Mouse (Mus musculus) spleen, adult 2 months (tissue): Measurements from ENCODE around the gene Egf. TPM values are rescaled to one million over a fixed set of nuclear protein-coding genes. Genes with fewer than 3 reads are reported as not detected.

ENCODE experiments used
- DNase-seq, 2 experiments: peaks; one replicate each; pipeline versions ENCODE4 v3.0.0 to v3.0.0-alpha.2; 2012 to 2021; ENCODE audit warnings: low spot score in 2 of 2, low read depth in 1 of 2
- H3K27ac ChIP-seq: fragments of 200-500 bp; 2 replicates; pipeline ENCODE4 v1.5.1; 2012; ENCODE audit warnings: low read length, inconsistent platforms; ENCODE audit not compliant: insufficient read depth
- H3K27me3 ChIP-seq: fragments of 200-500 bp; 2 replicates; pipeline ENCODE4 v1.6.1; 2012; ENCODE audit warnings: mild to moderate bottlenecking, moderate library complexity, low read length, inconsistent platforms; ENCODE audit not compliant: control insufficient read depth, insufficient read depth
- H3K36me3 ChIP-seq: fragments of 200-500 bp; 2 replicates; pipeline ENCODE4 v1.6.1; 2012; ENCODE audit warnings: mild to moderate bottlenecking, low read length, inconsistent platforms; ENCODE audit not compliant: control insufficient read depth, insufficient read depth
- H3K4me1 ChIP-seq: fragments of 200-500 bp; 2 replicates; pipeline ENCODE4 v1.6.1; 2011; ENCODE audit warnings: inconsistent platforms; ENCODE audit not compliant: control insufficient read depth, insufficient read depth, insufficient read length
- H3K4me3 ChIP-seq: fragments of 200-500 bp; 2 replicates; pipeline ENCODE4 v1.5.1; 2011; ENCODE audit warnings: mild to moderate bottlenecking, inconsistent platforms; ENCODE audit not compliant: insufficient read depth, insufficient read length; ENCODE audit errors: extremely low read depth
- CTCF ChIP-seq: fragments of 200-500 bp; IDR thresholded peaks from 2 replicates; pipeline ENCODE4 v1.5.1; 2011; ENCODE audit warnings: mild to moderate bottlenecking, inconsistent platforms; ENCODE audit not compliant: insufficient read depth, insufficient read length, insufficient replicate concordance; ENCODE audit errors: extremely low read depth
- POLR2A ChIP-seq: fragments of 200-500 bp; IDR thresholded peaks from 2 replicates; pipeline ENCODE4 v1.6.1; 2011; ENCODE audit warnings: low read depth, low read length, inconsistent platforms
- WGBS: fragments of 180-500 bp; shearing (Covaris S2); methylation state at CpG from one replicate; pipeline ENCODE4 v1.1.7; 2018; 5-methylcytosine and 5-hydroxymethylcytosine counted together
- polyA plus RNA-seq: library from polyadenylated mRNA; depleted of rRNA; stranded (reverse); fragments of >200 nt; gene quantifications from 2 replicates; pipeline ENCODE4 v1.2.3, GENCODE M21; 2012; rRNA removed

Gene Egf
- 2.5 and 3.6 TPM in 2 replicates for polyA plus RNA-seq

GRCm38 (mm10) chr3:129754650-129755604 is at the start of gene Egf:
Gene Egf (minus strand): TSS chr3:129755316.
- Histone ChIP-seq H3K27ac (no peak within 1 kb of the TSS), H3K4me3 (no peak within 1 kb of the TSS), H3K4me1 (no peaks in the 10 kb centered on the region), H3K27me3 (peaks cover 3% of the 10 kb centered on the region; the same call in 1 of the 2 replicates), H3K36me3 (no peaks in the 10 kb centered on the region)
- no peak for DNase-seq
- TF ChIP-seq POLR2A (no peak), CTCF (no peak)
- WGBS, result 16% methylated on average over 20 of the region's 20 CpGs

GRCm38 (mm10) chr3:129803765-129804164 is 48.6 kb upstream of the Egf start, which contains the start of gene Lrit3:
Gene Lrit3 (minus strand): TSS chr3:129804030.
- Histone ChIP-seq H3K36me3 (no peaks in the 10 kb centered on the region), H3K4me3 (no peak within 1 kb of the TSS), H3K27ac (no peak within 1 kb of the TSS), H3K27me3 (no peaks in the 10 kb centered on the region), H3K4me1 (no peaks in the 10 kb centered on the region)
- no peak for TF ChIP-seq POLR2A
- no peak for TF ChIP-seq CTCF
- WGBS, result 85% methylated on average over 10 of the region's 10 CpGs
- DNase-seq, result no peak

- WGBS, result 89% methylated on average over 2 of the region's 2 CpGs
- no peak for DNase-seq
- Histone ChIP-seq H3K4me3 (no peak overlapping the region), H3K27ac (no peak overlapping the region), H3K27me3 (no peaks in the 10 kb centered on the region), H3K4me1 (no peaks in the 10 kb centered on the region), H3K36me3 (no peaks in the 10 kb centered on the region)
- TF ChIP-seq CTCF (no peak), POLR2A (no peak)
Measured at GRCm38 (mm10) chr3:129799011-129799410, 43.9 kb upstream of the Egf start.

- 86% methylated on average over 11 of the region's 11 CpGs for WGBS
- Histone ChIP-seq H3K4me1 (no peaks in the 10 kb centered on the region), H3K27ac (no peak overlapping the region), H3K4me3 (no peak overlapping the region), H3K27me3 (no peaks in the 10 kb centered on the region), H3K36me3 (no peaks in the 10 kb centered on the region)
- DNase-seq, result no peak
- TF ChIP-seq CTCF, result no peak
- no peak for TF ChIP-seq POLR2A
Measured at GRCm38 (mm10) chr3:129798551-129798950, 43.4 kb upstream of the Egf start.

- Histone ChIP-seq H3K27ac (no peak overlapping the region), H3K4me1 (no peaks in the 10 kb centered on the region), H3K4me3 (no peak overlapping the region), H3K27me3 (no peaks in the 10 kb centered on the region), H3K36me3 (no peaks in the 10 kb centered on the region)
- DNase-seq, result no peak
- 79% methylated on average over 5 of the region's 5 CpGs for WGBS
- no peak for TF ChIP-seq CTCF
- TF ChIP-seq POLR2A, result no peak
Measured at GRCm38 (mm10) chr3:129797341-129797740, 42.2 kb upstream of the Egf start.

- no peak overlapping the region for H3K27ac ChIP-seq
- H3K4me1 ChIP-seq, result no peaks in the 10 kb centered on the region
- DNase-seq, result no peak
- H3K4me3 ChIP-seq, result no peak overlapping the region
- H3K27me3 ChIP-seq, result no peaks in the 10 kb centered on the region
- TF ChIP-seq POLR2A (no peak), CTCF (no peak)
- 88% methylated on average over 5 of the region's 5 CpGs for WGBS
- no peaks in the 10 kb centered on the region for H3K36me3 ChIP-seq
Measured at GRCm38 (mm10) chr3:129793801-129794200, 38.7 kb upstream of the Egf start.

- Histone ChIP-seq H3K4me3 (no peak overlapping the region), H3K27ac (no peak overlapping the region), H3K36me3 (no peaks in the 10 kb centered on the region), H3K4me1 (no peaks in the 10 kb centered on the region), H3K27me3 (0 out of 2 replicates have a peak, but pooled peaks cover 2% of the 10 kb centered on the region)
- no peak for TF ChIP-seq POLR2A
- TF ChIP-seq CTCF, result no peak
- no peak for DNase-seq
- WGBS, result 87% methylated on average over 3 of the region's 3 CpGs
Measured at GRCm38 (mm10) chr3:129782746-129783145, 27.6 kb upstream of the Egf start.
